Mouse (Mus musculus): ENCODE results near the gene Stx11. TPM values are rescaled to one million over a fixed set of nuclear protein-coding genes. Genes with fewer than 3 reads are reported as not detected.

The Stx11 gene
- polyA plus RNA-seq, 1 experiment from 2014 or later, result 1.2 TPM

DNA sequence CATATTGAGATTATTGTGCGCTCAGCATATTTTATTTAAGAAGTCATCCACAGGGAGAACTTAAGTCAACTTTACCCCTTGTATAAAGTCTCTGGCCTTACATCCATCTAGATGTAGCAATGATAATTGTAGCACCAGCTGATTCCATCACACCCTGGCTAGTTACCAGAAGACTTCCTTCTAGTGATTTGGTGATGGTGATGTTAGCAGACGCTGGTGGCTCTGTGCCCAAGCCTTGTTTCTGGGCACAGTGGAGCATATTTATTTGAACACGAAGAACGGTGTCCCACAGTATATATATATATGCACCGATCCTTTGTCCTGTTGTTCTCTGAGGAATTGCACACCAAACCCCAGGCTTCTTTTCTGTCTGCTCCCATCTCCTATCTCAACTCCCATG, 64.2 kb downstream of the Stx11 start:
- Histone ChIP-seq H3K36me3 (no peaks in the 10 kb centered on the region), H3K4me1 (peaks cover 6% of the 10 kb centered on the region), H3K9me3 (replicated peaks) (no peaks in the 10 kb centered on the region), H3K4me3 (no peak overlapping the region), H3K27me3 (ENCODE audit: low read depth, poor library complexity, severe bottlenecking) (no peaks in the 10 kb centered on the region), H3K27ac (no peak overlapping the region)
- DNase-seq (ENCODE audit: low spot score), result no peak
- 94% methylated on average over 5 of the region's 5 CpGs for WGBS

DNA sequence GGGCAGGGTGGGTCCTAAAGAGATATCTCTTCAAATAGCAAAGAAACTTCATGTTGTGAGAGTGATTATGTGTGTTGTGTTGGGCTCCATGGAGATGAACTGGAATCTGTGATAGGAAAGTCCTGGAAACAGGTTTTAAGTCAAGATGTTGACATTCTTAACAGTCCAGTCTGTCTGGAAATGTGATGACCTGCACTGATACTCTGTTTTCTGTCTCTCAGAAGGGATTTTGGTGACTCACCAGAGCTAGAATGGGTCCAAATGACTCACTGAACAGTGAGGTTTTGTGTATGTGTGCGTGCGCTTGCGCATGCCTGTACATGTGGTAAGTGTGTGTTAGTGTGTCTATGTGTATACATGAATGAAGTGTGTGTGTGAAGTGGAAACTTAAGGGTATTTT, 70.8 kb downstream of the Stx11 start:
- 97% methylated on average over 3 of the region's 3 CpGs for WGBS
- Histone ChIP-seq H3K36me3 (no peaks in the 10 kb centered on the region), H3K27me3 (ENCODE audit: low read depth, poor library complexity, severe bottlenecking) (no peaks in the 10 kb centered on the region), H3K4me3 (no peak overlapping the region), H3K9me3 (replicated peaks) (no peaks in the 10 kb centered on the region), H3K4me1 (no peaks in the 10 kb centered on the region), H3K27ac (no peak overlapping the region)
- no peak for DNase-seq (ENCODE audit: low spot score)

DNA sequence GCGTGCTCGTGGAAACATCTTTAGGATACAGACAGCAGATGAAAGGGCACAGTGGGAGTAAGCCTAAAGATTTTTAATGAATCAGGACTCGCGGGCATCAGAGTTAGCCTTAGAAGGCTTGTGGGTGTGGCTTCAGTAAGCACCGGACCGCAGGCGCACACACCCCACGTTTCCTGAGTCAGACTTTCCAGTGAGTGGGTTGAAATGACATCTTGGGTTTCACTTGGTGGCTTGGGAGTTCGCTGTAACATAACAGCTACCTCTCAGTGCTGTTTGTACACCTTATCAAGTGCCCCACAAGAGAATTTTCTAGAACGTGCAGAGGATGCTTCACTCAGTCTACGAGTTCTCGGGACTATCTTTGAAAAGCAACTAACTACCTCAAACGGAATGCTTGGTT, 75.7 kb downstream of the Stx11 start:
- Histone ChIP-seq H3K4me1 (no peaks in the 10 kb centered on the region), H3K4me3 (no peak overlapping the region), H3K27ac (no peak overlapping the region), H3K9me3 (replicated peaks) (no peaks in the 10 kb centered on the region), H3K36me3 (no peaks in the 10 kb centered on the region), H3K27me3 (ENCODE audit: low read depth, poor library complexity, severe bottlenecking) (no peaks in the 10 kb centered on the region)
- no peak for DNase-seq (ENCODE audit: low spot score)
- 87% methylated on average over 13 of the region's 13 CpGs for WGBS

Other genes starting within 250 kb of the Stx11 start
- 40.2 and 49.0 TPM in 2 replicates for gene Utrn, start 94.9 kb downstream of the Stx11 start, polyA plus RNA-seq (2016; fragmentation: Nextera tagmentation; extraction: Ambion mirVana)
- gene Sf3b5, start 41.0 kb upstream of the Stx11 start, polyA plus RNA-seq (2016; fragmentation: Nextera tagmentation; extraction: Ambion mirVana), result 43.7 and 49.8 TPM in 2 replicates
- 37.3 and 42.6 TPM in 2 replicates for gene Plagl1, start 96.2 kb upstream of the Stx11 start, polyA plus RNA-seq (2016; fragmentation: Nextera tagmentation; extraction: Ambion mirVana)
- gene Zc2hc1b, start 213.7 kb upstream of the Stx11 start, polyA plus RNA-seq (2016; fragmentation: Nextera tagmentation; extraction: Ambion mirVana), result not detected in 2 replicates
- 65.3 and 68.0 TPM in 2 replicates for gene Ltv1, start 228.9 kb upstream of the Stx11 start, polyA plus RNA-seq (2016; fragmentation: Nextera tagmentation; extraction: Ambion mirVana)